Mouse (Mus musculus) brown adipose tissue, adult 24 weeks (tissue): ENCODE measurements around the gene Ano4. TPM values are rescaled to one million over a fixed set of nuclear protein-coding genes. Genes with fewer than 3 reads are reported as not detected.

Experiments used
- H3K27ac ChIP-seq: fragments of 200-500 bp; replicated peaks from 2 replicates; pipeline ENCODE4 v1.5.1; 2012; ENCODE audit warnings: low read depth, mild to moderate bottlenecking, low read length
- H3K4me1 ChIP-seq: fragments of 200-500 bp; 2 replicates; pipeline ENCODE4 v1.6.1; 2012; ENCODE audit warnings: low read length, mixed read lengths; ENCODE audit not compliant: control insufficient read depth, insufficient read depth, insufficient read length
- H3K4me3 ChIP-seq: fragments of 200-500 bp; 2 replicates; pipeline ENCODE4 v1.5.1; 2012; ENCODE audit warnings: low read depth, mild to moderate bottlenecking, low read length, moderate library complexity; ENCODE audit not compliant: insufficient read depth
- polyA plus RNA-seq: library from polyadenylated mRNA; stranded (reverse); fragments of >200 nt; gene quantifications from 2 replicates; pipeline ENCODE4 v1.2.4, GENCODE M21; 2012; ENCODE audit not compliant: missing spikeins, insufficient read depth, insufficient read length

The Ano4 gene
- polyA plus RNA-seq, result not detected in 2 replicates

- no peaks in the 10 kb centered on the region; the same call in 1 of the 2 replicates for H3K4me1 ChIP-seq
- H3K27ac ChIP-seq, result no peak within 1 kb of the TSS
- peak within 1 kb of the TSS; percentile 52 for H3K4me3 ChIP-seq
Measured at GRCm38 (mm10) chr10:89344491-89345195, at the start of gene Ano4. Gene Ano4, minus strand, starts transcription at chr10:89344762.

- no peaks in the 10 kb centered on the region for H3K4me1 ChIP-seq
- no peak overlapping the region for H3K27ac ChIP-seq
- no peak overlapping the region for H3K4me3 ChIP-seq
Measured at GRCm38 (mm10) chr10:89392687-89393086, 48.1 kb upstream of the Ano4 start.

- Histone ChIP-seq H3K4me1 (no peaks in the 10 kb centered on the region), H3K27ac (no peak overlapping the region), H3K4me3 (no peak overlapping the region)
Measured at GRCm38 (mm10) chr10:89391571-89392163, 47.1 kb upstream of the Ano4 start.

- Histone ChIP-seq H3K27ac (no peak overlapping the region), H3K4me1 (no peaks in the 10 kb centered on the region), H3K4me3 (no peak overlapping the region)
Measured at GRCm38 (mm10) chr10:89386461-89386860, 41.9 kb upstream of the Ano4 start.

GRCm38 (mm10) chr10:89383462-89383861 lies 38.9 kb upstream of the Ano4 start:
- no peak overlapping the region for H3K27ac ChIP-seq
- H3K4me1 ChIP-seq, result no peaks in the 10 kb centered on the region
- no peak overlapping the region for H3K4me3 ChIP-seq

GRCm38 (mm10) chr10:89377750-89378149 lies 33.2 kb upstream of the Ano4 start:
- Histone ChIP-seq H3K27ac (no peak overlapping the region), H3K4me3 (no peak overlapping the region), H3K4me1 (no peaks in the 10 kb centered on the region)

- no peak overlapping the region for H3K27ac ChIP-seq
- no peak overlapping the region for H3K4me3 ChIP-seq
- no peaks in the 10 kb centered on the region for H3K4me1 ChIP-seq
Measured at GRCm38 (mm10) chr10:89370051-89370450, 25.5 kb upstream of the Ano4 start.

GRCm38 (mm10) chr10:89358933-89359332 lies 14.4 kb upstream of the Ano4 start:
- Histone ChIP-seq H3K4me3 (no peak overlapping the region), H3K4me1 (no peaks in the 10 kb centered on the region), H3K27ac (no peak overlapping the region)

GRCm38 (mm10) chr10:89354639-89355038 lies 10.1 kb upstream of the Ano4 start:
- Histone ChIP-seq H3K4me3 (no peak overlapping the region), H3K27ac (no peak overlapping the region), H3K4me1 (no peaks in the 10 kb centered on the region)

GRCm38 (mm10) chr10:89351416-89351815 lies 6.9 kb upstream of the Ano4 start:
- no peak overlapping the region for H3K4me3 ChIP-seq
- H3K27ac ChIP-seq, result no peak overlapping the region

GRCm38 (mm10) chr10:89345606-89346005 lies 1.0 kb upstream of the Ano4 start:
- no peak overlapping the region for H3K27ac ChIP-seq

More at GRCm38 (mm10) chr10:89351416-89351815, 6.9 kb upstream of the Ano4 start:
- H3K4me1 ChIP-seq, result no peaks in the 10 kb centered on the region

GRCm38 (mm10) chr10:89345196-89345533 lies 603 bp upstream of the Ano4 start:
- no peaks in the 10 kb centered on the region; the same call in 1 of the 2 replicates for H3K4me1 ChIP-seq
- peak overlapping the region; percentile 52 for H3K4me3 ChIP-seq
- H3K27ac ChIP-seq, result no peak overlapping the region

More at GRCm38 (mm10) chr10:89345606-89346005, 1.0 kb upstream of the Ano4 start:
- no peaks in the 10 kb centered on the region; the same call in 1 of the 2 replicates for H3K4me1 ChIP-seq
- H3K4me3 ChIP-seq, result no peak overlapping the region

GRCm38 (mm10) chr10:89344132-89344490 lies 451 bp downstream of the Ano4 start:
- Histone ChIP-seq H3K27ac (no peak overlapping the region), H3K4me3 (peak overlapping the region; percentile 52), H3K4me1 (no peaks in the 10 kb centered on the region; the same call in 1 of the 2 replicates)

- Histone ChIP-seq H3K4me3 (no peak overlapping the region), H3K27ac (no peak overlapping the region), H3K4me1 (no peaks in the 10 kb centered on the region; the same call in 1 of the 2 replicates)
Measured at GRCm38 (mm10) chr10:89343716-89344115, 846 bp downstream of the Ano4 start.

GRCm38 (mm10) chr10:89330261-89330660 lies 14.3 kb downstream of the Ano4 start:
- no peak overlapping the region for H3K27ac ChIP-seq
- H3K4me1 ChIP-seq, result no peaks in the 10 kb centered on the region
- H3K4me3 ChIP-seq, result no peak overlapping the region

- no peak overlapping the region for H3K27ac ChIP-seq
- H3K4me1 ChIP-seq, result no peaks in the 10 kb centered on the region
- no peak overlapping the region for H3K4me3 ChIP-seq
Measured at GRCm38 (mm10) chr10:89329806-89330205, 14.8 kb downstream of the Ano4 start.
